Mouse (Mus musculus) macrophage (primary cell): ENCODE results near the gene Fam71f1. TPM values are rescaled to one million over a fixed set of nuclear protein-coding genes. Genes with fewer than 3 reads are reported as not detected.

ENCODE experiments used
- H3K27ac ChIP-seq: fragments of 350-480 bp; formaldehyde crosslinking; 2 replicates; pipeline ENCODE4 v1.9.0; 2021
- H3K36me3 ChIP-seq: fragments of 350-480 bp; formaldehyde crosslinking; 2 replicates; pipeline ENCODE4 v1.9.0; 2021; ENCODE audit errors: inconsistent target
- H3K4me3 ChIP-seq: fragments of 350-480 bp; formaldehyde crosslinking; 2 replicates; pipeline ENCODE4 v1.9.0; 2021; ENCODE audit errors: inconsistent target
- H3K79me2 ChIP-seq: fragments of 350-480 bp; formaldehyde crosslinking; 2 replicates; pipeline ENCODE4 v1.9.0; 2021; ENCODE audit errors: inconsistent target
- WGBS: methylation state at CpG from one replicate; pipeline ENCODE4 v1.1.7; 2026; ENCODE audit warnings: inconsistent platforms; ENCODE audit not compliant: missing documents; 5-methylcytosine and 5-hydroxymethylcytosine counted together
- polyA plus RNA-seq: library from polyadenylated mRNA; stranded (reverse); fragments of 250-400 nt; gene quantifications from 3 replicates; pipeline ENCODE4 v1.2.4, GENCODE M21; 2018; ENCODE audit warnings: inconsistent platforms

The Fam71f1 gene
- polyA plus RNA-seq, 1 experiment from 2014 or later: not detected

- peaks cover 17% of the 10 kb centered on the region; the same call in 1 of the 2 replicates for H3K36me3 ChIP-seq
- no peak overlapping the region for H3K4me3 ChIP-seq
- peaks cover 21% of the 10 kb centered on the region for H3K79me2 ChIP-seq
- WGBS: 94% methylated on average over 3 of the region's 3 CpGs
- H3K27ac ChIP-seq: no peak overlapping the region
Measured at GRCm38 (mm10) chr6:29359386-29359785, 40.4 kb downstream of the Fam71f1 start.

DNA sequence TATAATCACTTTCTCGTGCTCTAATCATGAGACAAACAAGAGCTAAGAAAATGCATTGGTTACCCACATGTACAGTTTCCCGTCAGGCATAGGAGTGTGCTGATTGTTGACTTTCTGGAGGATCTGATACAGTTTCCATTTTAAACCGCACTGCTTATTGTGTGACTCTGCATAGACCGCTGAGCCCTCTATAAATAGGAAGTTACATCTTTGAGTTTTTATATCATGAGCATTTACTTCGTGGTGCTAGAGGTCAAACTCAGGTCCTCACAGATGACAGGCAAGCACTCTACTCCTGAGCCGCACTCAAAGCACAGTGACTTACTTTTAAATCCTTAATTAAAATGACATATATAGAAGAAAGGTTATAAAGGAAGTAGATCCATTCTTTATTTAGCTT is 41.3 kb downstream of the Fam71f1 start:
- peaks cover 13% of the 10 kb centered on the region for H3K79me2 ChIP-seq
- H3K36me3 ChIP-seq: peaks cover 17% of the 10 kb centered on the region; the same call in 1 of the 2 replicates
- no peak overlapping the region for H3K27ac ChIP-seq
- WGBS: 83% methylated on average over 6 of the region's 6 CpGs
- no peak overlapping the region for H3K4me3 ChIP-seq

GRCm38 (mm10) chr6:29362246-29363128 is 43.5 kb downstream of the Fam71f1 start:
- 84% methylated on average over 7 of the region's 7 CpGs for WGBS
- no peaks in the 10 kb centered on the region; the same call in 1 of the 2 replicates for H3K79me2 ChIP-seq
- no peak overlapping the region for H3K4me3 ChIP-seq
- H3K27ac ChIP-seq: no peak overlapping the region
- H3K36me3 ChIP-seq: peaks cover 34% of the 10 kb centered on the region

DNA sequence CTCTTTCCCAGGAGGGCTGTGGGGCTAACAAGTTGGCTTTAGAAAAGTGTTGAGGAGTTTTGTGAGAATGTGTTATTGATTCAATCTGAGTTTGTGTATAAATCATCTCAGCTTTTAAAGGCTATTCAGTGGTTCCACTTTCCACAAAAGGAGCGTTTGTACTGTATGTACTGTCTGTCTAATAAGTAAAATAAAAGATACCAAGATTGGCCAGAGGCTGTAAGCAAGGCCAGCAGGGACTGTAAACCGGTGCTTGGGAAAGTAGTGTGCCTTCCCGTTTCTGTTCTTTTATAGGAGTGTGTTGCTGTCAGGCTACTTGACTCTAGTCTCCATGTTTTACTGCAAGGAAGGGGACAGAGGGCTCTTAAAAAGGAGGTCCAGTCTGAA is 44.2 kb downstream of the Fam71f1 start:
- 98% methylated on average over 3 of the region's 3 CpGs for WGBS
- H3K36me3 ChIP-seq: peaks cover 36% of the 10 kb centered on the region
- H3K27ac ChIP-seq: no peak overlapping the region
- no peaks in the 10 kb centered on the region; the same call in 1 of the 2 replicates for H3K79me2 ChIP-seq
- no peak overlapping the region for H3K4me3 ChIP-seq

DNA sequence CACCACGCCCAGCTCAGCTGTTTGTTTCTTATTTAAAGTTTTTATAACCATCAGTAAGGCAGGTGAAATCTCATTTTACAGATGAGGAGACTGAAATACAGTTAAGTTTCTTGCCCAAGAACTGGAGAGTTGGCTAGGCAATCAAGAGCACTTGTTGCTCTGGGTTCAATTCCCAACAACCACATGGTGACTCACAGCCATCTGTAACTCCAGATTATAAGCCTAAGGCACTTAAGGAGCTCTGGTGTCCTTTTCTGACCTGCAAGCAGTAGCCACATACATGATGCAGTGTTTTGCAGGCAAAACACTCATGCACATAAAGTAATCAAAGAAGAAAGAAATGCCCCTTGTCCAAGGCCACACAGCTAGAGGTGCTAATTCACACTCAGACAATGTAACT is 46.3 kb downstream of the Fam71f1 start:
- 90% methylated on average over 1 of the region's 1 CpGs for WGBS
- Histone ChIP-seq H3K27ac (no peak overlapping the region), H3K36me3 (peaks cover 38% of the 10 kb centered on the region), H3K4me3 (no peak overlapping the region), H3K79me2 (no peaks in the 10 kb centered on the region)

DNA sequence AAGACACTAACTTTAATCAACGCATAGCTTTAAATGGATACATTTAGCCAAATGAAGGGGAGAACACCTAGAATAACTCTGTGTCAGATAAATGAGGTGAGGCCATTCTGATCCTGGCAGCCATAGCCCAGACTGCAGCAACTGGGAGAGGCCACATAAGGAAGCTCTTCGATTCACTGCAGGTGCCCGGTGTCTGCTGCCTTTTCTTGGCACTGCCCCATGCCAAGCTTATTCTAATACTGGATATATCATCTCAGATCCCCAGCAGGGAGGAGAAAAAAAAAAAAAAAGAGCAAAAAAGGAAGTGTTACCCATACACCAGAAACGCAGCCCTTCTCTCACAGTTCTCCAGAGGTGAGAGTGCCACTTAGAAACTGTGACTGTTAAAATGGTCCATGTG is 58.4 kb downstream of the Fam71f1 start:
- 74% methylated on average over 3 of the region's 4 CpGs for WGBS
- no peaks in the 10 kb centered on the region for H3K79me2 ChIP-seq
- no peak overlapping the region for H3K27ac ChIP-seq
- H3K4me3 ChIP-seq: no peak overlapping the region
- peaks cover 33% of the 10 kb centered on the region for H3K36me3 ChIP-seq

- H3K27ac ChIP-seq: no peak overlapping the region
- 96% methylated on average over 10 of the region's 10 CpGs for WGBS
- H3K4me3 ChIP-seq: no peak overlapping the region
- peaks cover 23% of the 10 kb centered on the region; the same call in 1 of the 2 replicates for H3K36me3 ChIP-seq
- H3K79me2 ChIP-seq: no peaks in the 10 kb centered on the region
Measured at GRCm38 (mm10) chr6:29378678-29379077, 59.7 kb downstream of the Fam71f1 start.

- no peaks in the 10 kb centered on the region for H3K79me2 ChIP-seq
Measured at GRCm38 (mm10) chr6:29379954-29380353, 61.0 kb downstream of the Fam71f1 start.

GRCm38 (mm10) chr6:29382442-29382841 is 63.5 kb downstream of the Fam71f1 start:
- H3K79me2 ChIP-seq: no peaks in the 10 kb centered on the region
- no peak overlapping the region for H3K27ac ChIP-seq
- H3K36me3 ChIP-seq: no peaks in the 10 kb centered on the region
- no peak overlapping the region for H3K4me3 ChIP-seq
- WGBS: 83% methylated on average over 2 of the region's 2 CpGs

More at GRCm38 (mm10) chr6:29379954-29380353, 61.0 kb downstream of the Fam71f1 start:
- Histone ChIP-seq H3K36me3 (peaks cover 15% of the 10 kb centered on the region; the same call in 1 of the 2 replicates), H3K4me3 (no peak overlapping the region), H3K27ac (no peak overlapping the region)
- WGBS: 57% methylated on average over 6 of the region's 6 CpGs

Other genes with a start within 250 kb of the Fam71f1 start
- gene Rbm28, start 154.1 kb upstream of the Fam71f1 start, polyA plus RNA-seq: 22.8 to 29.6 TPM (median 25.3 TPM) in 3 replicates
- gene Prrt4, start 139.6 kb upstream of the Fam71f1 start, polyA plus RNA-seq: not detected in 3 replicates
- gene Impdh1, start 102.8 kb upstream of the Fam71f1 start, polyA plus RNA-seq: 7.3 to 22.6 TPM (median 9.2 TPM) in 3 replicates
- 5.8 to 22.2 TPM (median 7.5 TPM) in 3 replicates for gene Hilpda, start 46.7 kb upstream of the Fam71f1 start, polyA plus RNA-seq
- not detected in 3 replicates for gene Fam71f2, start 39.5 kb upstream of the Fam71f1 start, polyA plus RNA-seq
- gene Calu, start 28.9 kb downstream of the Fam71f1 start, polyA plus RNA-seq: 51.7 to 126 TPM (median 107 TPM) in 3 replicates
- gene Opn1sw, start 69.3 kb downstream of the Fam71f1 start, polyA plus RNA-seq: not detected in 3 replicates
- gene Ccdc136, start 77.2 kb downstream of the Fam71f1 start, polyA plus RNA-seq: not detected in 3 replicates
- gene Flnc, start 114.1 kb downstream of the Fam71f1 start, polyA plus RNA-seq: not detected in 3 replicates
- 222 to 392 TPM (median 370 TPM) in 3 replicates for gene Atp6v1f, start 148.6 kb downstream of the Fam71f1 start, polyA plus RNA-seq
- gene Atp6v1fnb, start 152.3 kb downstream of the Fam71f1 start, polyA plus RNA-seq: not detected in 3 replicates
- gene Kcp, start 188.8 kb downstream of the Fam71f1 start, polyA plus RNA-seq: 0.28 TPM in 1 of 3 replicates, not detected in the others
- gene Irf5, start 207.5 kb downstream of the Fam71f1 start, polyA plus RNA-seq: 132 to 204 TPM (median 202 TPM) in 3 replicates